Mouse (Mus musculus) left cerebral cortex, adult 11 months (tissue): ENCODE measurements at regions not wholly inside any gene's neighbourhood (a gene's known extent, or its start where the extent isn't known, plus 50 kb on each side); places are given as distances from the start of the nearest gene placed in this dataset.

Experiments used
- DNase-seq: peaks from one replicate; pipeline ENCODE4 v3.0.0; 2022; ENCODE audit warnings: low spot score

GRCm38 (mm10) chr19:14035371-14035770 is 122.0 kb downstream of the Olfr1505 start:
- DNase-seq, result no peak

GRCm38 (mm10) chr19:14035785-14036184 is 122.5 kb downstream of the Olfr1505 start:
- no peak for DNase-seq

- no peak for DNase-seq
Measured at GRCm38 (mm10) chr19:14036750-14037149, 123.4 kb downstream of the Olfr1505 start.

- DNase-seq, result no peak
Measured at GRCm38 (mm10) chr19:14042753-14043152, 129.4 kb downstream of the Olfr1505 start.

- no peak for DNase-seq
Measured at GRCm38 (mm10) chr19:14045456-14045855, 132.1 kb downstream of the Olfr1505 start.

- no peak for DNase-seq
Measured at GRCm38 (mm10) chr19:14052052-14052451, 138.7 kb downstream of the Olfr1505 start.

- DNase-seq, result no peak
Measured at GRCm38 (mm10) chr19:14080538-14080937, 167.2 kb downstream of the Olfr1505 start.

- no peak for DNase-seq
Measured at GRCm38 (mm10) chr19:14084726-14085125, 171.4 kb downstream of the Olfr1505 start.

- DNase-seq, result no peak
Measured at GRCm38 (mm10) chr19:14090106-14090505, 176.8 kb downstream of the Olfr1505 start.

- DNase-seq, result no peak
Measured at GRCm38 (mm10) chr19:14094191-14094590, 180.9 kb downstream of the Olfr1505 start.

GRCm38 (mm10) chr19:14096187-14096586 is 182.9 kb downstream of the Olfr1505 start:
- DNase-seq, result no peak

GRCm38 (mm10) chr19:14109091-14109490 is 195.8 kb downstream of the Olfr1505 start:
- no peak for DNase-seq

- no peak for DNase-seq
Measured at GRCm38 (mm10) chr19:14123348-14124113, 210.2 kb downstream of the Olfr1505 start.

- no peak for DNase-seq
Measured at GRCm38 (mm10) chr19:14124250-14124827, 211.0 kb downstream of the Olfr1505 start.

- DNase-seq, result no peak
Measured at GRCm38 (mm10) chr19:14124986-14125385, 211.7 kb downstream of the Olfr1505 start.

GRCm38 (mm10) chr19:14128397-14129209 is 215.3 kb downstream of the Olfr1505 start:
- DNase-seq, result no peak

- DNase-seq, result no peak
Measured at GRCm38 (mm10) chr19:14161217-14161616, 247.9 kb downstream of the Olfr1505 start.

GRCm38 (mm10) chr19:14162773-14163172 is 249.4 kb downstream of the Olfr1505 start:
- no peak for DNase-seq

- DNase-seq, result no peak
Measured at GRCm38 (mm10) chr19:14165775-14166174, 252.4 kb downstream of the Olfr1505 start.

GRCm38 (mm10) chr19:14180244-14180643 is 266.9 kb downstream of the Olfr1505 start:
- DNase-seq, result no peak

GRCm38 (mm10) chr19:14180956-14181355 is 267.6 kb downstream of the Olfr1505 start:
- no peak for DNase-seq

GRCm38 (mm10) chr19:14181661-14182415 is 268.5 kb downstream of the Olfr1505 start:
- no peak for DNase-seq
